Mouse (Mus musculus) liver, embryonic 12.5 days (tissue): ENCODE results near the gene Taz. TPM values are rescaled to one million over a fixed set of nuclear protein-coding genes. Genes with fewer than 3 reads are reported as not detected.
A peak's percentile ranks its signal among the peaks of the same experiment; 100 is the strongest.

ENCODE experiments used
- ATAC-seq: fragments of 200-750 bp; cut with Nextera tagmentation; 2 replicates; pipeline ENCODE4 v1.8.0; 2017; ENCODE audit warnings: moderate number of reproducible peaks, mild to moderate bottlenecking, moderate library complexity
- H3K27ac ChIP-seq: fragments of 300-500 bp; sonication (generic); 2 replicates; pipeline ENCODE4 v1.5.1; 2016; ENCODE audit warnings: mild to moderate bottlenecking
- H3K27me3 ChIP-seq: fragments of 300-500 bp; sonication (generic); replicated peaks from 2 replicates; pipeline ENCODE4 v1.6.1; 2016; ENCODE audit warnings: mild to moderate bottlenecking, moderate library complexity
- H3K36me3 ChIP-seq: fragments of 300-500 bp; sonication (generic); 2 replicates; pipeline ENCODE4 v1.6.1; 2016; ENCODE audit warnings: mild to moderate bottlenecking, moderate library complexity
- H3K4me1 ChIP-seq: fragments of 300-500 bp; sonication (generic); 2 replicates; pipeline ENCODE4 v1.6.1; 2016
- H3K4me2 ChIP-seq: fragments of 300-500 bp; sonication (generic); 2 replicates; pipeline ENCODE4 v1.6.1; 2016; ENCODE audit warnings: mild to moderate bottlenecking, moderate library complexity
- H3K4me3 ChIP-seq: fragments of 300-500 bp; sonication (generic); 2 replicates; pipeline ENCODE4 v1.5.1; 2016; ENCODE audit warnings: mild to moderate bottlenecking, moderate library complexity
- H3K9ac ChIP-seq: fragments of 300-500 bp; sonication (generic); 2 replicates; pipeline ENCODE4 v1.6.1; 2016; ENCODE audit warnings: mild to moderate bottlenecking, moderate library complexity
- H3K9me3 ChIP-seq: fragments of 300-500 bp; sonication (generic); replicated peaks from 2 replicates; pipeline ENCODE4 v1.6.1; 2016; ENCODE audit warnings: mild to moderate bottlenecking, moderate library complexity
- WGBS: fragments of 180-500 bp; shearing (Covaris S2); methylation state at CpG from one replicate; pipeline ENCODE4 v1.1.7; 2016; ENCODE audit not compliant: insufficient replicate concordance; 5-methylcytosine and 5-hydroxymethylcytosine counted together
- polyA plus RNA-seq: library from polyadenylated mRNA; unstranded; fragments of >200 nt; fragmentation: Nextera tagmentation; extraction: Ambion mirVana; gene quantifications from 2 replicates; pipeline ENCODE4 v1.2.1, GENCODE M21; 2016

The Taz gene
- polyA plus RNA-seq, 1 experiment from 2014 or later, result 36.5 TPM

DNA sequence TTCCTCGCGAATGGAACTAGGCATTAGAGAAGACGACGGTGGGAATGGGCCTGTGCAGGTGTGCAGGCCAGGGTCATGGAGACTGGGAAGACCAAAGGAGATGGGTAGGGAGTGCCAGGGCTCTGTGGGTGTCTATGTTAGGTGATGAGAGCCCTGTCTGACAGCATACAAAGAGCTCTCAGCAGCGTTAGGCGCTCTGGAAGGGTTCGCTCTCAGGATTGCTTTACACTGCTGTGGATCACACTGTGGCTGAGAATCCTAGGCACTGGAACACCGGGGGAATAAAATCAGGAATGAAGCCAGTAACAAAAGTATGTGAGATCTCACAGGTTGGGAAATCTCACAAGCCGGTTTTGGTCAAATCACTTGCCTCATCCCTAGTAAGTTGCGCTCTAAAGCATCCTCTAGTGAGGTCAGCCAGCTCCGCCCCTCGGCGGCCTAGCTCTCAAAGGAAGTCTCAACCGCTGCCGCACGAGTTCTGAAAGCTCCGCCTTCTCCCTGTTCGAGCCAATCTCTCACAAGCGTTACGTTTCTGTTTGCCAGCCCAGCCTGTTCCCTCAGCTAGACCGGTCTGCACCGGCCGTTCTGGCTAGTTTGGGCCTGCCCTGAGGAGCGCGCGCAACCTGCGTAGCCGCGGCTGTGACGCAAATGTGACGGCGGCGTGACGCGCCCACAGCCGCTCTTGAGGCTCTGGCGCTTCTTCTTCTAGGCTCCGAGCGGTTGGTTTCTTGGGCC is 27.4 kb upstream of the Taz start, which contains the start of gene Emd:
TSS of gene Emd (plus strand) at position 535 of the 735 bp plus-strand sequence.
- no peaks in the 10 kb centered on the region for H3K9me3 ChIP-seq
- WGBS, result 22% methylated on average over 39 of the region's 39 CpGs
- peaks cover 15% of the 10 kb centered on the region for H3K4me1 ChIP-seq
- H3K27ac ChIP-seq, result peak within 1 kb of the TSS; percentile 91
- peaks cover 28% of the 10 kb centered on the region for H3K36me3 ChIP-seq
- H3K4me3 ChIP-seq, result peak within 1 kb of the TSS; percentile 69
- ATAC-seq, result peak; percentile 97
- peak within 1 kb of the TSS; percentile 84 for H3K4me2 ChIP-seq
- H3K27me3 ChIP-seq, result peaks cover 15% of the 10 kb centered on the region
- H3K9ac ChIP-seq, result peak within 1 kb of the TSS; percentile 81

DNA sequence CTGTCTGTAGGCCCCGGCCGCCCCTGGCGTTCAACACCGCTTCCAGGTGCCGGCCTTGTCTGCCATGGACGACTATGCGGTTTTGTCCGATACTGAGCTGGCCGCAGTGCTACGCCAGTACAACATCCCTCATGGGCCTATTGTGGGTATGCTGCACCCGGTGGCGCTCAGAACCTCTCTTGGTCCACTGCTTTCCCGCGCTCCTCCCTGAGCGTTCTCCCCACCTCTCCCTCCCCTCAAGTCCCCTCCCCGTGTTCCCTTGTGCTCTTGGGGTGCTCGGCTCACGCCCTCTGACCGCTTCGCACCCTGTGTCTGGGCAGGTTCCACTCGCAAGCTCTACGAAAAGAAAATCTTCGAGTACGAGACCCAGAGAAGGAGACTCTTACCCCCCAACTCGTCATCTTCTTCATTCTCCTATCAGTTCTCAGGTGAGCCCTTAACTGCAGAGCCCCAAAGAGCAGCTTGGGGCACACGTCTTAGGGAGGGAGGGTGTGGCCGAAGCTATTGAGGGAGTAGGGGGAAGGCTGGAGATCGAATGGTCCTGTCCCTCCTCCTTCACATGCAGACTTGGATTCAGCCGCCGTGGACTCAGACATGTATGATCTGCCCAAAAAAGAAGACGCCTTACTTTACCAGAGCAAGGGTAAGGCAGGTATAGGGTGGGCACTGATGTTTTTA is 26.7 kb upstream of the Taz start:
- WGBS, result 13% methylated on average over 31 of the region's 31 CpGs
- Histone ChIP-seq H3K27ac (peak overlapping the region; percentile 91), H3K4me1 (peaks cover 8% of the 10 kb centered on the region), H3K4me2 (peak overlapping the region; percentile 84), H3K36me3 (peaks cover 30% of the 10 kb centered on the region), H3K27me3 (peaks cover 8% of the 10 kb centered on the region), H3K9ac (peak overlapping the region; percentile 81), H3K9me3 (no peaks in the 10 kb centered on the region), H3K4me3 (peak overlapping the region; percentile 69)
- ATAC-seq, result peak; percentile 67

DNA sequence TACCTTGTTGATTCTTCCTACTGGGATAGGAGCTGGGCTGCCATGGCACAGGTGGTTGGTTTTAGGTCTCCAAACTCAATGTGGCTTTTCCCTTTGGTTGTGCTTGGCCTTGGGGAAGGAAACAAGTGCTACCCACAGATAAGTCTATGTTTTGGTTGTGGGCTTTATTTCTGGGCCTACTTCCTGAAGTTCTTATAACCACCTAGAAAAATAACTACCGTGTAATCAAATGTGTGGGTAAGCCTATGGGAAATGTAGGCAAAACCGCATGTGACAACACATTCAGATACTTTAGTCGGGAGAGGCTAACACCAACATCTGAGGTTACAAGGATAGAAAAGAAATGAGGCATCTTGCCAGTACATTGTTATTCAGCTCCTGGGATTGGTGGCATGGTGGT is 24.0 kb upstream of the Taz start:
- Histone ChIP-seq H3K27me3 (no peaks in the 10 kb centered on the region), H3K4me1 (peaks cover 8% of the 10 kb centered on the region), H3K27ac (no peak overlapping the region), H3K36me3 (peaks cover 34% of the 10 kb centered on the region), H3K4me3 (no peak overlapping the region), H3K4me2 (no peak overlapping the region), H3K9me3 (no peaks in the 10 kb centered on the region), H3K9ac (no peak overlapping the region)
- ATAC-seq, result no peak
- WGBS, result 70% methylated on average over 3 of the region's 3 CpGs

DNA sequence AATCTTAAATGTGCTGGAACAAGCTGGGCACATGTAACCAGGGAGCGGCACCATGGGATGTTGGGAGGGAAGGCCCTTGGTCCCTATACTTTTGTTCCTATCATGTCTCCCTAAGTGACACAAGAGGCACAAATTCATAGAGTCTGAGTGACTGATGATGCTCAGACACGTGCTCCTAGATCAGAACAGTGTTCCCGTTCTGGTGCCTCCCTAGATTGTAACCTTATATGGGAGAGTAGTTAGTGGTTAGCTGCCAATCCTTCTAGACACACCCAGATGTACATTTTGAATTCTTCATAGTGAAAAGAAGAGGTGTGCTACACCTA is 12.0 kb upstream of the Taz start:
- peak overlapping the region; percentile 69 for H3K4me3 ChIP-seq
- no peaks in the 10 kb centered on the region for H3K27me3 ChIP-seq
- no peaks in the 10 kb centered on the region for H3K9me3 ChIP-seq
- peaks cover 16% of the 10 kb centered on the region for H3K36me3 ChIP-seq
- H3K27ac ChIP-seq, result peak overlapping the region; percentile 91
- H3K9ac ChIP-seq, result peak overlapping the region; percentile 60
- peaks cover 11% of the 10 kb centered on the region for H3K4me1 ChIP-seq
- ATAC-seq, result peak; percentile 14
- H3K4me2 ChIP-seq, result peak overlapping the region; percentile 66
- 29% methylated on average over 3 of the region's 3 CpGs for WGBS

DNA sequence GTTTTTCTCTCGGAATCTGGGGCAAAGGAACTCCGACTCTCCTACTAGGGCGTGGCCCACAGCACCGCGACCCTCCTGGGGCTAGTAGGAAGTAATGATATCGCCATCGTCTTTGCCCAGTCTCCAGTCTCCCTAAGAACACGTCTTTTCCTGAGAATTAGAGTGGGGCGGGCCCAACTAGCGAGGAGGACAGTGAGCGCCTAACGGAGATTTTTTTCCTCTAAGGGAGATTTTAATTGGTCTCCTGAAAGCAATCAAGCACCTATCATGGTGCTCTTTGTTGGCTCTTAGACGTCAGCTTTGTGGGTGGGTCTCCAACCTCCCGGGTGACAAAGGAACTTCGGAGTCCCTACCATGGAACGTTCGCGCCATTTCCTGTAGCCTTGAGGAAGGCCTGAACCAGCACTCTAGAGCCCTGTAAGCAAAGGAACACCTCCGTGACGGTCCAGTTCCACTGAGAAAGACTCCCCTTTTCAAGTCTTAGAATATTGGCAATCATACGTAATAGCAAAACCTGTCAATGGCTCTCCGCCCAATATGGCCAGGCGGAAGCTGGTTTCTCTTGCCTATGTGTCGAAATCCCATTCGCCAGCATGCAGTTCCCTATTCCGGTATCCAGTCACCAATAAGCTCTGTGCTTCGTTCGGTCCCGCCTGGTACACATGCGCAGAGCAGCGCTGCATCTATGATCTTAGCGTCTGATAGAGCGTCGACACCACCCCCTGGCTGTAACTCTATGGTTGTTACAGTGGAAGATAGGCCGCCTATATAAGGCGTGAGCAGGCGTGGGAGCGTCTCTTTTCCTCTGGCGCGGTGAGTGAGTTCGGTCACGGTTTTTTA is 11.4 kb upstream of the Taz start, which contains the start of gene Rpl10:
TSS of gene Rpl10 (plus strand) at position 751 of the 840 bp plus-strand sequence.
- Histone ChIP-seq H3K27ac (peak within 1 kb of the TSS; percentile 91), H3K27me3 (no peaks in the 10 kb centered on the region), H3K36me3 (peaks cover 16% of the 10 kb centered on the region), H3K4me2 (peak within 1 kb of the TSS; percentile 66), H3K4me1 (peaks cover 11% of the 10 kb centered on the region), H3K4me3 (peak within 1 kb of the TSS; percentile 69), H3K9ac (peak within 1 kb of the TSS; percentile 83), H3K9me3 (no peaks in the 10 kb centered on the region)
- WGBS, result 8% methylated on average over 42 of the region's 42 CpGs
- peak; percentile 93 for ATAC-seq

DNA sequence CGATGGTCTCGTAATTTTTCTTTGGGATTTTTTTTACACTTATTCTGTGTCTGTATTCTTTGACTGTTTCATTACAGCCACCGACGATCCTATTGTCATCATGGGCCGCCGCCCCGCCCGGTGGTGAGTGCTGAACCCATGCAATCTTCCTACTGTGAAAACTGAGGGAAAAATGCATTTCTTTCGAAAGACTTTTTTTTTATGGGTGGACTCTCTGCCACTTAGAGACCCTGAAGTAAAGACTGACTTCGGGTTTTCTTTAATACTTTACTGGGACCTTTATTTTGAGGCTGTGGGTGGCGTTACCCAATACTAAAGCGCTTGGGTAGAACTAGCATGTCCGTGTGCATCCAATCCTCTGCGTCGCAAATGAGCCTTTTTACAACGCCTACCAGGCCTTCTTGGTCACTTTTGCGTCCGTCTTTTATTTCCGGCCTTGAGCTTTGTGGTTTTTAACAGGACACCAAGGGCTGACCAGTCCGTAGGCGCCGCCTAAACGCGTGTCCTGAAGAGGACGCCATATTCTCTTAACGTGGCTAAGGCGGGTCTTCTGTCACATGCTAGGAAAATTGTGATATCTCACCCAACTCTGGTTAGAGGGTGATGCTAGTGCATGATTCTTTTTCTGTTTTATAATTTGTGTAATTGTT is 10.7 kb upstream of the Taz start:
- H3K27ac ChIP-seq, result peak overlapping the region; percentile 81
- H3K4me2 ChIP-seq, result peak overlapping the region; percentile 63
- peaks cover 17% of the 10 kb centered on the region for H3K36me3 ChIP-seq
- WGBS, result 9% methylated on average over 27 of the region's 27 CpGs
- H3K9me3 ChIP-seq, result no peaks in the 10 kb centered on the region
- H3K4me1 ChIP-seq, result peaks cover 11% of the 10 kb centered on the region
- H3K9ac ChIP-seq, result peak overlapping the region; percentile 83
- H3K4me3 ChIP-seq, result peak overlapping the region; percentile 69
- no peaks in the 10 kb centered on the region for H3K27me3 ChIP-seq
- ATAC-seq, result no peak

DNA sequence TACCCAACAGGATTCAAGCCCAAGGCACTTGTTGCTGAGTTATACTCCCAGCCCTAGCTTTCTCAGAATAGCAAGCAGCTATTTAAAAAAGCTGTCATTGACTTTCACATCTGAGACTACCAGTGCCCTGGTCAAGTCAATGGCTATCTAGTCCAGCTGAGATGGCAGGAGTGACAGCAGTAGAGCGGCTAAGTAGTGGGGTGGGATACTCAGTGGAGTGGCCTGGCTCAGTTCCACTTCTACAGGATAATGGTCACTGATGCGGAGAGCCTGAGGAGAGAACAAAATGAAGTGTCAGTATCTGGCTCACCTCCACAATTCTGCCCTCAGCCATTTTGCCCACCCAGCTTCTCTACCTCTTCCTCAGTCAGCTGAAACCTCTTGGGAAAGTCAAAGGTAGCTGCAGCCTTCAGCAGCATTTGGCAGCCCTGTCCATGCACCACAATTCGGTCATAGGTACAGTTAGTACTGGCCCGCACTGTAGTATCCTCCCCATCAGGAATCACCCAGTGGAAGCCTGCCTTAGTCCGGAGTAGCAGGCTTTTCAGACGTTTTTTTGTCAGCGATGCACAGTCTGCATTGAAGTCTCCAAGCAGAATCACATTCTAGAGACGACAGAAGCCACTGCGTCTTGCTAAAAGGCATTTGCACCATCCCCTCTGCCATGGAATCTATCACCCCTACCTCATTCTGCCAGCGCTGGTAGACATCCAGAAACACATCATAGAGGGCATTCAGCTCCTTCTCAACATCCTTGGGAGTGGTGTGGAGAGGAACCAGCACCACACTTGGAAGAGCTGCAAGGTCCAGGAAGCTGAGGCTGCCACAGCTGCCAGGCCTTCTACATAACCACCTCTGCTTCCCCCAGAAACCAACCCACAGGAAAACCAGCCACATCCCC is 8.0 kb upstream of the Taz start:
- H3K36me3 ChIP-seq, result peaks cover 24% of the 10 kb centered on the region
- no peak overlapping the region for H3K4me3 ChIP-seq
- no peak overlapping the region for H3K9ac ChIP-seq
- WGBS, result 17% methylated on average over 10 of the region's 10 CpGs
- H3K27me3 ChIP-seq, result no peaks in the 10 kb centered on the region
- H3K4me1 ChIP-seq, result peaks cover 19% of the 10 kb centered on the region
- H3K27ac ChIP-seq, result peak overlapping the region; percentile 56
- H3K9me3 ChIP-seq, result no peaks in the 10 kb centered on the region
- ATAC-seq, result no peak
- 0 out of 2 replicates have a peak overlapping the region, but pooled peaks have one; percentile 3 for H3K4me2 ChIP-seq

DNA sequence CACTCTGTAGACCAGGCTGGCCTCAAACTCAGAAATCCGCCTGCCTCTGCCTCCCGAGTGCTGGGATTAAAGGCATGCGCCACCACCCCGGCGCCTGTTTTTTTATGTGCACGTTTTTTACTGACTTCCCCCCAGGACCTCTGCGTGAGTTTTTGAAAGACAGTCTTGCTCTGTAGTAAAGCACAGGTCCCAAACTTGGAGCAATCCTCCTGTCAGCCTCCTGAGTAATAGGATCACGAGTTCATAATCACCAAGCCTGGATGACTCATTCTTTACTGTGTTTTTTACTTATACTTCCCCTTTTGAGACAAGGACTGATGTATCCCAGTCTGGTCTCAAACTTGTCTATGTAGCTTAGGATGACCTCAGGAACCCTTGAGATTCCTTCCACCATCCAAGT is 3.8 kb upstream of the Taz start:
- Histone ChIP-seq H3K9me3 (no peaks in the 10 kb centered on the region), H3K4me3 (no peak overlapping the region), H3K36me3 (peaks cover 15% of the 10 kb centered on the region; the same call in 1 of the 2 replicates), H3K27me3 (no peaks in the 10 kb centered on the region), H3K4me2 (no peak overlapping the region), H3K4me1 (peaks cover 22% of the 10 kb centered on the region; the same call in 1 of the 2 replicates), H3K27ac (no peak overlapping the region), H3K9ac (no peak overlapping the region)
- ATAC-seq, result no peak
- WGBS, result 53% methylated on average over 8 of the region's 8 CpGs

DNA sequence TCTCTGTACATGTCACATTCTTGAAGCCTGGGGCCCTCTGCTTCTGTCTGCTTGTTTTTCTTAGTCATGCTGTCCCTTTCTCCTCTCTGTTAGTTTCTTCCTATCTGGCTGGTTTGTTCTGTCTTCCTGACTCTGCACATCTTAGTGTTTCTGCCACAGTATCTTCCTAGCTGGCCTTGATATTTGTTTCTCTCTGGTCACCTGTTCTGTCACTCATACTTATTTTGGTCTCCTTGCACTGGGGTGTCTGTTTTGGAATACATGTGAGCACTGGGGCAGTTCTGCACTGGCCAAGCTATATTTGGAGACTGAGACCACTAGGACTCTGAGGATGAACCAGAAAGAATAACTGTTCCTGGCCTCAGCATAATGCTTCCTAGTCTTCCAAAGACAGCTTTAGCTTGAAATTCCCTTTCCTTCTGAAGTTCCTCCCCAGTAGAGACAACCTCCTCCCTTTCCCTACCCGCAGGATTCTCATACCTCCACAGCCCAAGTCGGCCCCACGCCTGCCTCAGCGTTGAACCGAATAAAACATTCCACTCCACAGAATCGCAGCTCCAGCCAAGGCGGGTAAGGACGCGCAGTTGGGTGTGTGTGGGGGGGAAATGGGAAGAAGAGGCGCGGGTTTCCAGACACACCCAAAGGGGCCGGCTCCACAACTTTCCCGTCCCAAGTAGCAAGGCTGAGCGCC is 526 bp upstream of the Taz start:
- H3K9me3 ChIP-seq, result no peaks in the 10 kb centered on the region
- WGBS, result 11% methylated on average over 14 of the region's 14 CpGs
- peak overlapping the region; percentile 76 for H3K9ac ChIP-seq

DNA sequence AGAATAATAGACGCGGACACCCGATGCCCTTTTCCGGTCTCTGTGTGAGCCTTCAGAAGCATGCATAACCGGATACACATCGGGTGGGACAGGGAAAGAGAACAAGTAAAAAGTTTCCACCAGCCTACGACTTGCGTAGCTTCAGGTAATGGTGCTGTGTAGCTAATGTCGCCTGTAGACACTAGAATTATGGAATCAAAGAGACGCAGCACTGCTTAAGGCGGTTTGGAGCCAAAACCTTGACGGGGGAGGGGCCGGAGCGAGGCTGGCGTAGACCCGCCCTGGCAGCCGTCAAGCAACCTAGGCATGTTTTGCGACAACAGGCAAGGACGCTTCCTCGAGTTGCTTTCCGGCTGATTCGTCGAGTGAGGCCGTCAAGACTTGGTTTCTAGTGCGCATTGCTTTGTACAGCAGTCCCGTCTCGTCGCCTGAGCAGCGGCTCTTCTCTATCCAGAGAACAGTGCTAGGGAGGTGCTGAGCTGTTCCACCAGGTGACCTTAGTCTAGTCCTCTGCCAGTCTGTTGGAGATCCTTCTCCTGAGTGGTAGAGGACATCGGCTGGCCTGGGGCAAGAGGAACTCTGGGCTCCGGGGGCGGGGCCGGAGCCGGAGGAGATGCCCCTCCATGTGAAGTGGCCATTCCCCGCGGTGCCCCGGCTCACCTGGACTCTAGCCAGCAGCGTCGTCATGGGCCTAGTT is 831 bp downstream of the Taz start:
- ATAC-seq, result peak; percentile 52
- Histone ChIP-seq H3K9ac (peak overlapping the region; percentile 76), H3K27me3 (no peaks in the 10 kb centered on the region), H3K27ac (peak overlapping the region; percentile 95), H3K4me1 (peaks cover 34% of the 10 kb centered on the region), H3K4me3 (peak overlapping the region; percentile 71), H3K36me3 (peaks cover 10% of the 10 kb centered on the region; the same call in 1 of the 2 replicates), H3K9me3 (no peaks in the 10 kb centered on the region), H3K4me2 (peak overlapping the region; percentile 85)
- WGBS, result 6% methylated on average over 39 of the region's 39 CpGs

More for the DNA sequence above, 526 bp upstream of the Taz start:
- H3K4me2 ChIP-seq, result peak overlapping the region; percentile 85
- peaks cover 34% of the 10 kb centered on the region for H3K4me1 ChIP-seq
- peak; percentile 3; the same call in 1 of the 2 replicates for ATAC-seq
- peak overlapping the region; percentile 95 for H3K27ac ChIP-seq
- H3K4me3 ChIP-seq, result peak overlapping the region; percentile 71
- no peaks in the 10 kb centered on the region for H3K27me3 ChIP-seq
- peaks cover 16% of the 10 kb centered on the region; the same call in 1 of the 2 replicates for H3K36me3 ChIP-seq
